Mouse (Mus musculus): ENCODE results near the gene Klhl22.
"Not testable (repeated sequence)": the region's sequence is repeated elsewhere in the genome, so short reads cannot be mapped to it uniquely, and the experiment has no call there.

Klhl22 gene

GRCm38 (mm10) chr16:17759344-17759773 lies at the start of gene Klhl22:
Gene Klhl22 (plus strand): TSS chr16:17759618.
- peak; percentile 50 for DNase-seq (ENCODE audit: low read depth)

GRCm38 (mm10) chr16:17717791-17718190 lies 41.6 kb upstream of the Klhl22 start:
- no peak for DNase-seq (ENCODE audit: low read depth)

DNA sequence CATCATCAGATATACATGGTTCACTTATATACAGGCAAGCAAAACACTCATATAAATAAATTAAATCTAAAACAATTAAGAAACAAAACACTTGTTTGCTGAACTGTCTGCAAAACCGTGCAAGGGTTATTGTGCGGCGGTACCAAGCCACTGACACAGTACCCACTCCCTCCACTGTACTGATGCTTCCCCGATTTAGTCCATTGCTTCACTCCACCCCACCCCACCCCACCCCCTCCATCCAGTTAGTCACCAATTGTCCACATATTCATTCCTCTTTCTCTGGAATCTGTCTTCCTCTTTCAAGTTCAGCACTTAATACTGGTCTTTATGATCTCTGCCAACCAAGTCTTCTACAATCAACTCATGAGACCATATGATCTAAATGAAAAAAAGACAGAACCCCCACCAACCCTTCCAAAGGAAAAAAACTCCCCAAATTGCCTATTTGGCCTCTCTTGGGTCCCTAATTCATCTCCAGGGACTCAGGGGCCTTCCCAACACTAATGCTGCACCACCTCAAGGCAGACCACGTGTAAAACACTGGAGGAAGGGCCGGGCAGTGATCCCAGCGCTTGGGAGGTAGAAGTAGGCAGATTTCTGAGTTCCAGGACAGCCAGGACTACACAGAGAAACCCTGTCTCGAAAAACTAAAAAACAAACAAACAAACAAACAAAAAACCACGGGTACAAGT lies 38.2 kb upstream of the Klhl22 start:
- no peak for DNase-seq (ENCODE audit: low read depth)

DNA sequence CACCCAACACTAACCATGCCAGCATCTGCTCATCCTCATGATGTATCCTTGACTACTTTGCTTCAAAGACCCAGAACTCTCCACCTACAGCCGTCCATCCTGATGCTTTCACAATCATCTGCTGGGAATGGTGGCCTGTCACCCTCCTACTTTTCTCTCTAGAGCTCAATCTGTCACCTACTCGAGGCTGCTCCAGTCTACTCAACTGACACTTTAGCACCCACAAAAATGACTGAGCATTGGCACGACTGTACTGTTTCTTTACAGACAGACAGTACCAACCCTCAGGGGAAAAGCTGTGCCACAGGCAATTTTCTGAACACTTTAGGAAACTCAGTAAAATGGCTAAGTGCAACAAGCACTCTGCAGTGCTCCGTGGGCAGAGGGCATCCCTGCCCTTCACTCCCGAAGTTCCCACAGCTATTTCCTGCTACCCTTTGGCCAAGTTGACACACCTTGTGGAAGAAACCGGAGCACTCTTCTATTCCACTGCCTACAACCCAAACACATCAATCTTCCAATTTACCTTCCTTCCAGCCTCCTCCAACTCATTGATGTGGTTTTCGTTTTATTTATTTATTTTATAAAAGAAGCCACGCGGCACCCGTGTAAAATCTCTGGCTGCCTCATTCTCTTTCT lies 37.5 kb upstream of the Klhl22 start:
- DNase-seq (ENCODE audit: low read depth): no peak

GRCm38 (mm10) chr16:17722461-17723324 lies 36.7 kb upstream of the Klhl22 start:
- peak; percentile 64 for DNase-seq (ENCODE audit: low read depth)

- no peak for DNase-seq (ENCODE audit: low read depth)
Measured at GRCm38 (mm10) chr16:17723325-17723626, 36.1 kb upstream of the Klhl22 start.

- no peak for DNase-seq (ENCODE audit: low read depth)
Measured at GRCm38 (mm10) chr16:17724448-17724847, 35.0 kb upstream of the Klhl22 start.

- DNase-seq (ENCODE audit: low read depth): peak; percentile 51
Measured at GRCm38 (mm10) chr16:17727179-17727861, 32.1 kb upstream of the Klhl22 start.

DNA sequence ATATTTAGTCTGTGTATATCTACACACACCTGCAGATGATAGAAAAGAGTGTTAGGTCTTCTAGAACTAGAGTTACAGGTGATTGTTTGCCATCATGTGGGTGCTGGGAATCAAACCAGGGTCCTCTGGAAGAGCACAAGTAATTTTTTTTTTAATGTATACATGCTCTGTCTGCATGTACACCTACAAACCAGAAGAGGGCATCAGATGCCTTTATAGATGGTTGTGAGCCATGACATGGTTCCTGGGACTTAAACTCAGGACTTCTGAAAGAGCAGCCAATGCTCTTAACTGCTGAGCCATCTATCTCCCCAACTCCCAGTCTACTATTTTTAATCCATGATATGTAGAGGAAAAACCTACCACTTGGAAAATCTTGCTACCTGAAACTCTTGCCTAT lies 29.4 kb upstream of the Klhl22 start:
- no peak for DNase-seq (ENCODE audit: low read depth)

- DNase-seq (ENCODE audit: low read depth): no peak
Measured at GRCm38 (mm10) chr16:17732021-17732420, 27.4 kb upstream of the Klhl22 start.

DNA sequence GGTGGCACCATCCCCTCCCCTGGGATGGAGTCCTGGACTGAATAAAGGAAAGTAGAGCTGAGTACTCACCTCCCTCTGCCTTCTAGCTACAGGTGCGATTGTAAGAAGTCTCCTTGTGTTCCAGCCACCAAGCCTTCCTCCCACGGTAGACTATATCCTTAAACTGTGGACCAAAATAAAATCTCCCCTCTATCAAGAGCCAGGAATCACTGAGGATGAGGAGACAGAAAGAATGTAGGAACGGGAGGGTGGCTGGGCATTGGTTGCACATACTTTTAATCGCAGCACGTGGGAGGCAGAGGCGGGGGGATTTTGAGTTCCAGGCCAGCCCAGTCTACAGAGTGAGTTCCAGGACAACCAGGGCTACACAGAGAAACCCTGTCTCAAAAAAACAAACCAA lies 27.0 kb upstream of the Klhl22 start:
- no peak for DNase-seq (ENCODE audit: low read depth)

- DNase-seq (ENCODE audit: low read depth): no peak
Measured at GRCm38 (mm10) chr16:17732841-17733340, 26.5 kb upstream of the Klhl22 start, which contains the start of gene Med15. Gene Med15 (minus strand): TSS chr16:17732891.

DNA sequence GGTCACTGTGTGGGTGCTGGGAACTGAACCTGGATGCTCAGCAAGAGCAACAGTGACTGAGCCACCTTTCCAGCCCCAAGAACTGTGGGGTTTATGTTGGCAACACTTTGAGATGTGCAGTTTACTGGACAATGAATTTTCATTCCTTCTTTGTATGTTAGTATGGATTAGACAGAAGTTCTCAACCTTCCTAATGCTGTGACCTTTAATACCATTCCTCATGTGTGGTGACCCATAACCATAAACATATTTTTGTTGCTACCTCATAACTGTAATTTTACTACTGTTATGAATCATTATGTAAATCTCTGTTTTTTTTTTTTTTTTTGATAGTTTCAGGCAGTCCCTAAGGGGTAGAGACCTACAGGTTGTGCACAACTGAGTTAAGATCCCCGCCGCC lies 25.8 kb upstream of the Klhl22 start:
- no peak for DNase-seq (ENCODE audit: low read depth)

DNA sequence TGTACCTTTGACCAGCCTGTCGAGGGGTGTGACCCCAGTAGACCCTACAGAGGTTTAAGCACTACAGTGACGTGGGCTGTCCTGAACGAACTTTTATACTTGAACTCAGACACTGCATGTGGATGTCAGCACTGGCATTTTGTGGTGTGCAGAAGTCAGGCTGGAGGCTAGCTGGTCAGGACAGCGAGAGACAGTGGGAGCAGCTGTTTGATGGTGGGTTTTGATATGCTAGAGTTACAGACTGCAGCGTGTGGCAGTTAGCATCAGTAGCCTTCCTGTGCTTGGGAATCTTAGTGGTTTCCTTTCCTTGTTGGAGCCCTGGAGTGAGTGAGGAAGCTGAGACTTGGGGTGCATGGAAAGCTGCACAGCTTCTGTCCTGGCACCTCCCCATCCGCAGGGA lies 24.5 kb upstream of the Klhl22 start:
- DNase-seq (ENCODE audit: low read depth): not testable (repeated sequence)

DNA sequence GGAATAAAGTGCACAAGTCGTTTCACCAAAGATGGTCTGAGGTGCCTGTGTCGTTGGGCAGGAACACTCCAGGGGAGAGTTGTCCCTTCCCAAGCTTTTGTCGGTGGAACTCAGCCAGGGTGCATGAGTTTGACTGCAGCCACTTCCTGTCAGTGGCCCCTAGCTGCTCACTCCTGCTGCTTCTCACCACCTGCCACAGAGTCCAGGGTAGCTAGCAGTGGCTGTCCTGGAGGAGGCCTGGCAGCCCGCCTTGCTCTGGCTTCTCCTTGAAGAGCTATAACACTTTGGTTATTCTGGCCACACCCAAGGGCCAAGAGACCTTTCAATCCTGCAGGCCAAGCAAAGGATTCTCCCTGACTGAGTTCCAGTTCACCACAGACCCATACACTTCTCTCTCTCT lies 23.3 kb upstream of the Klhl22 start:
- DNase-seq (ENCODE audit: low read depth): no peak

GRCm38 (mm10) chr16:17740080-17740479 lies 19.3 kb upstream of the Klhl22 start:
- no peak for DNase-seq (ENCODE audit: low read depth)

- DNase-seq (ENCODE audit: low read depth): no peak
Measured at GRCm38 (mm10) chr16:17742810-17743209, 16.6 kb upstream of the Klhl22 start.

GRCm38 (mm10) chr16:17743279-17743678 lies 16.1 kb upstream of the Klhl22 start:
- DNase-seq (ENCODE audit: low read depth): no peak

- peak; percentile 61 for DNase-seq (ENCODE audit: low read depth)
Measured at GRCm38 (mm10) chr16:17744536-17744935, 14.9 kb upstream of the Klhl22 start.

GRCm38 (mm10) chr16:17745067-17745466 lies 14.4 kb upstream of the Klhl22 start:
- DNase-seq (ENCODE audit: low read depth): no peak

DNA sequence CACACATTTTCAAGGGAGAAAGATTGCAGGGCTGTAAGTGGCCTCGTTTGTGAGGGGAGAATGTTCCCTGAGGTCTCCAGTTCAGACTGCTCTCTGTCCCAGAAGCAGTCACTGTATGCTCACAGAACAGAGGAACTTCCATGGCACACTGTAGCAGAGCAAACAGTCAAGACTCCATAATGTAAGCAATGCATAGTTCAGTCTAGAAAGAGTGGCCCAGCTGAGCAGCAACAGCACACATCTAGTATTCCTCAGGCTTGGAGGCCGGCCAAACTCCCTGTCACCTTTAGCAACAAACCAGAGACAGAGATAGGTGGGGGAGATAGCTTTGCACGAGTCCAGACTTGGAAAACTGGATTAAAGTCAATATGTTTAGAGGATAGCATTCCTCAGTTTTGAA lies 6.4 kb upstream of the Klhl22 start:
- no peak for DNase-seq (ENCODE audit: low read depth)

- DNase-seq (ENCODE audit: low read depth): no peak
Measured at GRCm38 (mm10) chr16:17753686-17754085, 5.7 kb upstream of the Klhl22 start.

All from c-Kit-positive CD71-negative TER-119-negative erythroid progenitor cells, embryonic 14.5 days (primary cell).